Mouse (Mus musculus): ENCODE measurements at regions not wholly inside any gene's neighbourhood (a gene's known extent, or its start where the extent isn't known, plus 50 kb on each side); places are given as distances from the start of the nearest gene placed in this dataset.

DNA sequence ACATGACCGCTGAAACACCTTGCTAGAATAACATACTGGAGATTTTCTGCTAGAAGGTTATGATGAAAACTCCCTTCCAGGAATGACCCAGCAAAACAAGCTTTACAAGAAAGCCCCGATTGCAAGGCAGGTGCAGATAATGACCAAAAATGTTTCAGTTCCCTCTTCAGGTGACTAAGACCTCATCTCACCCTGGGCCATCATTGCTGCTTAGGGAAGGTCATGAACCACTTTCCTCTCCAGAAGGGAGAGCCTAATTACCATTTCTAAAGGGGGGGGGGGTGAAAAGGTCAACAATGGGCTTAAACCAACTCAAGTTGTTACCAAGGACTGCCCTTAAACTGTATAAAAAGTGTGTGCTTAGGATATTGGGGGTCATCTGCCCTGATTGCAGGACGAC lies 59.8 kb upstream of the Speer4c start:
- no peaks in the 10 kb centered on the region for H3K9me3 ChIP-seq (ENCODE audit: control insufficient read depth, low read length)
- H3K4me1 ChIP-seq (ENCODE audit: control insufficient read depth, insufficient read depth, low read length) = no peaks in the 10 kb centered on the region
- 19% methylated on average over 3 of the region's 3 CpGs for WGBS
- H3K9ac ChIP-seq (replicated peaks; ENCODE audit: low read depth, low read length) = no peak overlapping the region
- no peak overlapping the region for H3K4me2 ChIP-seq (ENCODE audit: low read depth, low read length)
- no peak overlapping the region for H3K27ac ChIP-seq (ENCODE audit: low read depth, low read length)
- H3K36me3 ChIP-seq (ENCODE audit: control insufficient read depth, insufficient read depth, low read length) = no peaks in the 10 kb centered on the region
- no peak overlapping the region for H3K4me3 ChIP-seq (ENCODE audit: low read depth, low read length)
- no peak for ATAC-seq (ENCODE audit: low read depth)
- H3K27me3 ChIP-seq (ENCODE audit: control insufficient read depth, insufficient read depth, low read length) = no peaks in the 10 kb centered on the region

DNA sequence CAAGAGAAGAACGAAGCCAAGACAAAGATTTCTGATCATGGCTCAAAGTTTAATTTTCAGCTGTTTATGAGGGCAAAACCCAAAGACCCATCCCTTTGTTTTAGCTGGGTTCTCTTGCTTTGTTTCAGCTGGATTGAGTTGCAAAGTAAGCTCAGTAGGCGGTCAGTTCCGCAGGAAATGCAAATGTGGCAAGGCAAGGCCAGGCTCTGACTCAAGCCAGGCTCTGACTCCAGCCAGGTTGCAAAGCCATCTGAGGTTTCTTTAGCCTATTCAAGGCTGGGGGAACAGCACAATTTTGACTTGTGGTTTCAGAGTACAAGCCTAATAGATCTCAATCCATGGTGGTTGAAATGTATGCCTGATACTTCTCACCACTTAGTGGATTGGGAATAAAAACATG lies 60.5 kb upstream of the Speer4c start:
- 12% methylated on average over 3 of the region's 3 CpGs for WGBS
- no peak for ATAC-seq (ENCODE audit: low read depth)
- Histone ChIP-seq H3K27me3 (ENCODE audit: control insufficient read depth, insufficient read depth, low read length) (no peaks in the 10 kb centered on the region), H3K9me3 (ENCODE audit: control insufficient read depth, low read length) (no peaks in the 10 kb centered on the region), H3K4me3 (ENCODE audit: low read depth, low read length) (no peak overlapping the region), H3K4me2 (ENCODE audit: low read depth, low read length) (no peak overlapping the region), H3K36me3 (ENCODE audit: control insufficient read depth, insufficient read depth, low read length) (no peaks in the 10 kb centered on the region), H3K4me1 (ENCODE audit: control insufficient read depth, insufficient read depth, low read length) (no peaks in the 10 kb centered on the region), H3K9ac (replicated peaks; ENCODE audit: low read depth, low read length) (no peak overlapping the region), H3K27ac (ENCODE audit: low read depth, low read length) (no peak overlapping the region)

DNA sequence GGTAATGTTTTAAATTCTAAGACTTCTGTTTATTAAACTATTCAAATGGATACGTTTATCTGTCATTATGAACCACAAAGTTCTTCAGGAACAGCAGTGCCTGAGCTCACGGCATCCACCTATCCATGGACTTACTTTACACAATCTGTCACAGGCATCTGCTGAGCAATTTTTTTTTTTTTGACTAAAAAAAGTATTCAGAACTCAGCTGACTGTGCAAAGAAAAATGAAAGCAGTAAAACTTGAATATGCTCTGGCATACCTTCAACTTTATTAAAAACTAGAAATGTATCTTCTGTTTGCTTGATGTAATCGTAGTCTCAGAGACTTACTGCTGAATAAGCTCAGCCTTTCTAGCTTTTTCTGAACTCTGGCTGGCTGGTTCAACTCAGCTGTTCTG lies 62.0 kb upstream of the Speer4c start:
- Histone ChIP-seq H3K4me3 (ENCODE audit: low read depth, low read length) (no peak overlapping the region), H3K36me3 (ENCODE audit: control insufficient read depth, insufficient read depth, low read length) (no peaks in the 10 kb centered on the region), H3K4me1 (ENCODE audit: control insufficient read depth, insufficient read depth, low read length) (no peaks in the 10 kb centered on the region), H3K9ac (replicated peaks; ENCODE audit: low read depth, low read length) (no peak overlapping the region), H3K27ac (ENCODE audit: low read depth, low read length) (no peak overlapping the region), H3K4me2 (ENCODE audit: low read depth, low read length) (no peak overlapping the region), H3K9me3 (ENCODE audit: control insufficient read depth, low read length) (no peaks in the 10 kb centered on the region), H3K27me3 (ENCODE audit: control insufficient read depth, insufficient read depth, low read length) (no peaks in the 10 kb centered on the region)
- 84% methylated on average over 3 of the region's 3 CpGs for WGBS
- no peak for ATAC-seq (ENCODE audit: low read depth)

DNA sequence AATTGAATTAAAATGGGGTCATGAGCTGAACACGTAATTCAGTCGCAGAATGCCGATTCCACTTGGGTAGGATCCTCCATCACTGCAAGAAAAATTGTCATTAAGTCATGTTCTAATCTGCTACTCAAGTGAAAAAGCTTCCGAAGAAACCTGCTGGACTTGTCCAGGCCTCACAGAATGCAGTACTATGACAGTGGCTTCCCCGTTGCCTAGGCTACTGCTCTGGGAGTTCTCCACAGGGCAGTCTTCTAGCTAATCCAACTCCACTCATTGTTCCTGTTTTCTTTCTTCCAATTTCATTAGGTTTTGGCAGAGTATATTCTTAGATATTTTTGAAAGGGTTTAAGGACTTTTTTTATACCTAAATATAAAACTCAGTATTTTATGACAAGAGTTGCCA lies 89.5 kb upstream of the Speer4c start:
- Histone ChIP-seq H3K9me3 (ENCODE audit: control insufficient read depth, low read length) (no peaks in the 10 kb centered on the region), H3K4me1 (ENCODE audit: control insufficient read depth, insufficient read depth, low read length) (no peaks in the 10 kb centered on the region), H3K4me3 (ENCODE audit: low read depth, low read length) (no peak overlapping the region), H3K27me3 (ENCODE audit: control insufficient read depth, insufficient read depth, low read length) (no peaks in the 10 kb centered on the region), H3K4me2 (ENCODE audit: low read depth, low read length) (no peak overlapping the region), H3K36me3 (ENCODE audit: control insufficient read depth, insufficient read depth, low read length) (no peaks in the 10 kb centered on the region), H3K27ac (ENCODE audit: low read depth, low read length) (no peak overlapping the region), H3K9ac (replicated peaks; ENCODE audit: low read depth, low read length) (no peak overlapping the region)
- no peak for ATAC-seq (ENCODE audit: low read depth)
- WGBS = 87% methylated on average over 5 of the region's 5 CpGs

DNA sequence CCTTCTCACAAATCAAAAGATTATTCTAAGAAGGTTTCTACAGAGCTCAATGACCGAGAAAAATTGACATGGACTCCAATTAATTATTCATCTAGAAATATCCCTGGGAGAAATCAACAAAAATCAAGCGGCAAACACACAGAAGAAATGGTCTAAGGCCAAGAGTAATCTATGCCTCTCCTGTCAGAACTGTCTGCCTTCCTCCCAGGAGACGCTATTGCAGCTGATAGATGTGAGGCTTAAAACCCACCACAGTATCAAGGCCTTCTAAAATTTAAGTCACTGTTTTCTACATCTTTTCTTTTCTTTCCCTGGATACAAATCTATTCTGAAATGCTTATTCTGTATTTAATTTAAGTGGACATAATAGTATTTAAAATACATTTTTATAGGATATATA lies 102.8 kb upstream of the Speer4c start:
- Histone ChIP-seq H3K27me3 (ENCODE audit: control insufficient read depth, insufficient read depth, low read length) (no peaks in the 10 kb centered on the region), H3K4me1 (ENCODE audit: control insufficient read depth, insufficient read depth, low read length) (no peaks in the 10 kb centered on the region), H3K27ac (ENCODE audit: low read depth, low read length) (no peak overlapping the region), H3K4me3 (ENCODE audit: low read depth, low read length) (no peak overlapping the region), H3K9me3 (ENCODE audit: control insufficient read depth, low read length) (no peaks in the 10 kb centered on the region), H3K9ac (replicated peaks; ENCODE audit: low read depth, low read length) (no peak overlapping the region), H3K4me2 (ENCODE audit: low read depth, low read length) (no peak overlapping the region), H3K36me3 (ENCODE audit: control insufficient read depth, insufficient read depth, low read length) (no peaks in the 10 kb centered on the region)
- WGBS = 58% methylated on average over 3 of the region's 3 CpGs
- no peak for ATAC-seq (ENCODE audit: low read depth)

DNA sequence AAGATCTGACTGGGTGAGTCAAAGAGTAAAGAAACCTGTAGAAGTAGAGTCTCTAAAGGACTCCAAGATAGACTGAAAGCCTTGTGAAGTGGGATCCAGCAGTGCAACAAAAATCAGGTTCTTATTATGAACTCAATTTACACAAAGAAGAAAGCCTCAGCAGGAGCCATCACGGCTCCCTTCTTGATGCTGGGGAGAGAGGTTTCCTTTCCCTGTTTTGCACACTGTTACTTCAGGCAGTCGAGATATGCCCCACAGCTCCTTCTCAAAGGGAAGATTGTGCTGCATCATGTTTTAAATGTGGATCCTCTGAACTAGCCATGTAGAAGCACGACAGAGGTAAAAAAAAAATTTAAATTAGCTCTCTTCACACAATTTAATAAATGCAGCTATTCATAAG lies 103.3 kb upstream of the Speer4c start:
- no peak overlapping the region for H3K4me2 ChIP-seq (ENCODE audit: low read depth, low read length)
- no peak overlapping the region for H3K4me3 ChIP-seq (ENCODE audit: low read depth, low read length)
- WGBS = 33% methylated on average over 3 of the region's 3 CpGs
- H3K9ac ChIP-seq (replicated peaks; ENCODE audit: low read depth, low read length) = no peak overlapping the region
- H3K27ac ChIP-seq (ENCODE audit: low read depth, low read length) = no peak overlapping the region
- H3K9me3 ChIP-seq (ENCODE audit: control insufficient read depth, low read length) = no peaks in the 10 kb centered on the region
- H3K4me1 ChIP-seq (ENCODE audit: control insufficient read depth, insufficient read depth, low read length) = no peaks in the 10 kb centered on the region
- no peak for ATAC-seq (ENCODE audit: low read depth)
- no peaks in the 10 kb centered on the region for H3K36me3 ChIP-seq (ENCODE audit: control insufficient read depth, insufficient read depth, low read length)
- no peaks in the 10 kb centered on the region for H3K27me3 ChIP-seq (ENCODE audit: control insufficient read depth, insufficient read depth, low read length)

DNA sequence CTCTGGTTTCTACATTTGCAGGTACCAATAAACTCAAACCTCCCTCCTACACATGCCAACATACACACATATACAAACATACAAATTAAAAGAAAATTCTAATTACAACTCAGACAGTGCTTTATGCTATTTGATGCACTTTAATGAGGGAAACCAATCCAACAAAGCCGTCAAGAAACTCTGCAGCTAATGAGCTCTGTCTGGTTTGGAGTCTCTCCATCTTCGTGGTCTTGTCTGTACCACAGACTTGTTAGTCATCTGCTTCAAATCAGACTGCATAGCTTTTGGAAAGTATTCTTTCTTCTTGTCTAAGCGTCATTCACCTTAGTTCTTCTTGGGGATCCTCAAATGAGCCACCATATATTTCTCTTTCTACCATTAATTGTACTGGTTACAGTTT lies 108.9 kb upstream of the Speer4c start:
- Histone ChIP-seq H3K9ac (replicated peaks; ENCODE audit: low read depth, low read length) (no peak overlapping the region), H3K27ac (ENCODE audit: low read depth, low read length) (no peak overlapping the region), H3K4me3 (ENCODE audit: low read depth, low read length) (no peak overlapping the region), H3K4me1 (ENCODE audit: control insufficient read depth, insufficient read depth, low read length) (no peaks in the 10 kb centered on the region), H3K27me3 (ENCODE audit: control insufficient read depth, insufficient read depth, low read length) (no peaks in the 10 kb centered on the region), H3K36me3 (ENCODE audit: control insufficient read depth, insufficient read depth, low read length) (no peaks in the 10 kb centered on the region), H3K9me3 (ENCODE audit: control insufficient read depth, low read length) (no peaks in the 10 kb centered on the region), H3K4me2 (ENCODE audit: low read depth, low read length) (no peak overlapping the region)
- ATAC-seq (ENCODE audit: low read depth) = no peak
- WGBS = 87% methylated on average over 3 of the region's 3 CpGs

DNA sequence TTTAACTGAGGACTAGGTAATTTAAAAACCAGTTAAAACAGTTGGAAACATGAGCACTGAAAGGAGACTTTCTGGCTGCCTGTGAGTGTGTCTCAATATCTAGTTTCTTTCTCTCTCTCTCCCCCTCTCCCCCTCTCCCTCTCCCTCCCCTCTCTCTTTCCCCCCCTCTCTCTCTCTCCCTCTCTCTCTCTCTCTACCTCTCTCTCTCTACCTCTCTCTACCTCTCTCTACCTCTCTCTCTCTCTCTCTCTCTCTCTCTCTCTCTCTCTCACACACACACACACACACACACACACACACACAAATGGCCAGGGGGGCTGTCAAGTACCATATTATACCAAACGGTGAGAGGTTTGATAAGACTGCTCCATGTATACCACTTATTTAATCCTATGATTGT lies 103.0 kb upstream of the Cacna2d1 start:
- Histone ChIP-seq H3K27me3 (ENCODE audit: control insufficient read depth, insufficient read depth, low read length) (no peaks in the 10 kb centered on the region), H3K9me3 (ENCODE audit: control insufficient read depth, low read length) (no peaks in the 10 kb centered on the region), H3K36me3 (ENCODE audit: control insufficient read depth, insufficient read depth, low read length) (no peaks in the 10 kb centered on the region), H3K4me1 (ENCODE audit: control insufficient read depth, insufficient read depth, low read length) (0 out of 2 replicates have a peak, but pooled peaks cover 4% of the 10 kb centered on the region), H3K4me2 (ENCODE audit: low read depth, low read length) (no peak overlapping the region), H3K27ac (ENCODE audit: low read depth, low read length) (no peak overlapping the region), H3K4me3 (ENCODE audit: low read depth, low read length) (no peak overlapping the region), H3K9ac (replicated peaks; ENCODE audit: low read depth, low read length) (no peak overlapping the region)
- WGBS = 75% methylated on average over 1 of the region's 1 CpGs
- no peak for ATAC-seq (ENCODE audit: low read depth)

DNA sequence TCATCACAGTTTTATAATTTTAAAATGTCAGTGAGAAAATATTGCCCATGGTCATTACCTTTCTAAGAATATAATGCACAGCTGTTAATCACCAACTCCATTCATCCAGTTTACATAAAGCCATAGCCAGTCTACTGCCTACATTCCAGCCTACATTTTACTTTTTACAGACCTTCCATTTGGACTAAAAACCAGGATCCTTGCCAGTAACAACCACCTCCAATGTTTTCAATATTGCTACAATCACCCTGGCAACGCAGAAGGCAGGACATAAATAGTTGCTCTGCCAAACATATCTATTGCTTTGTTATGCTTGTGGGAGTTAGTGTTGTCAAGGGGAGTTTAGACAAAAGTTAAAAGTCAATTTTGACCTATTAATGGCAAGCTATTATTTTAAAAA lies 102.2 kb upstream of the Cacna2d1 start:
- H3K36me3 ChIP-seq (ENCODE audit: control insufficient read depth, insufficient read depth, low read length) = no peaks in the 10 kb centered on the region
- H3K9ac ChIP-seq (replicated peaks; ENCODE audit: low read depth, low read length) = no peak overlapping the region
- no peak overlapping the region for H3K4me3 ChIP-seq (ENCODE audit: low read depth, low read length)
- H3K9me3 ChIP-seq (ENCODE audit: control insufficient read depth, low read length) = no peaks in the 10 kb centered on the region
- H3K27ac ChIP-seq (ENCODE audit: low read depth, low read length) = no peak overlapping the region
- ATAC-seq (ENCODE audit: low read depth) = no peak
- no peak overlapping the region for H3K4me2 ChIP-seq (ENCODE audit: low read depth, low read length)
- WGBS = 71% methylated on average over 1 of the region's 1 CpGs
- H3K27me3 ChIP-seq (ENCODE audit: control insufficient read depth, insufficient read depth, low read length) = no peaks in the 10 kb centered on the region
- H3K4me1 ChIP-seq (ENCODE audit: control insufficient read depth, insufficient read depth, low read length) = 0 out of 2 replicates have a peak, but pooled peaks cover 4% of the 10 kb centered on the region

Data from neural tube, embryonic 14.5 days (tissue).